Mouse (Mus musculus) cerebellum, adult 11-12 months (tissue): Measurements from ENCODE around the gene Def6.

ENCODE experiments used
- DNase-seq: peaks from one replicate; pipeline ENCODE4 v3.0.0; 2022

Gene Def6

DNA sequence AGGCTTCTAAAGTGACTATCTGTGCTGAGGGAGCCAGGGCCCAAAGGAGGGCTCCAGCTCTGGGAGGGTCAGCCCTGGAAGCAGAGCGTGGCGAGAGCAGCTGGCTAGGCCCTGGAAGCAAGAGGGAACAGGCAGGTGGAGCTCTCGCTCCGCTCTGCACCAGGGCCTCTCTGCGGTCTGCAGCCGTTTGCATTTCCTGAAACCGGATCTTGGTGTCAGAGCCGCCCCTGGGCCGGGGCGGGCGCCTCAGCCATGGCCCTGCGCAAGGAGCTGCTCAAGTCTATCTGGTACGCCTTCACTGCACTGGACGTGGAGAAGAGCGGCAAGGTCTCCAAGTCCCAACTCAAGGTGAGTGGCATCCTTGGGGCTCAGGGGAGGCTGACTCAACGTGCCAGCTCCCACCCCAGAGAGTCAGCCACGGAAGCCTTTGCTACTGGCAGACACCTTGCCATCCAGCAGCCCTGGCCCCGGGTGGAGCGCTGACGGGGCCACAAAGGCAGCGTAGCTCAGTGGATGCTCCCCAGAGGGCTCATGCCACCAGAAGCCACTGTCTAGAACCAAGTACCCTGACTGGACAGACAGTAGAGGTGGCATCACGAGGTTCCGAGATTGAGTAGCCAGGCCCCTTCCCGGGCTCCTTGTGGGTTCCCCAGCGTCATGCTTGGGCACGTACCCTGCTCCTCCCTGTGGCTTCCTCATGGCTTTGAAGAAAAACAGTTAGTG, at the start of gene Def6:
Gene Def6 (plus strand): TSS at position 188 of the 723 bp plus-strand sequence.
- no peak for DNase-seq

- no peak for DNase-seq
Measured at GRCm38 (mm10) chr17:28160361-28160760, 47.2 kb upstream of the Def6 start.

GRCm38 (mm10) chr17:28161310-28161881, 46.2 kb upstream of the Def6 start:
- DNase-seq, result no peak

- DNase-seq, result peak; percentile 57
Measured at GRCm38 (mm10) chr17:28163666-28164065, 43.9 kb upstream of the Def6 start.

- DNase-seq, result no peak
Measured at GRCm38 (mm10) chr17:28170460-28171305, 36.9 kb upstream of the Def6 start.

- DNase-seq, result no peak
Measured at GRCm38 (mm10) chr17:28172690-28173089, 34.9 kb upstream of the Def6 start.

- peak; percentile 95 for DNase-seq
Measured at GRCm38 (mm10) chr17:28176775-28177539, 30.6 kb upstream of the Def6 start, which contains the start of gene Zfp523. Gene Zfp523, plus strand, starts transcription at chr17:28177129.

DNA sequence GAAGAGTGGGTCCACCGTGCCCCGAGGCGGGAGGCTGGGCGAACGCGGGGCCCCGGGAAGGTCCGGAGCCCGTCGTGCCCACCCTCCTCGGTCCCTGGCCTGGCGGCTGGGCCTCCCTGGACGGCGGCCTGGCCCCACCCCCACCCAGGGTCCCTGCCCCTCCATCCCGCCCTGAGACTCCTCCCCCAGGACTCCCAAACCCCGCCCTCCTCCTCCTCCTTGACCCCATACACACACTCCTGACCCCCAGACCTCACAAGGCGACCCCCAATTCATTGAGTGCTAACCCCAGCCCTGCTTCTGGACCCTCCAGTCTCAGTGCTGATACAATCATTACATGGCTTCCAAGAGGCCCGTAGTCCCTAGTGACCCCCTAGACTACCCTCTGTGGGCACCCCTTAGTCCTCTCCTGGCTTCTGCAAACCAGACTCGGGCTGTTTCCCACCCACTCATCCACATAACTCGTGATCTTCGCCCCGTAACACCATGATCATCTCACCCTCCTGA, 30.0 kb upstream of the Def6 start:
- no peak for DNase-seq

DNA sequence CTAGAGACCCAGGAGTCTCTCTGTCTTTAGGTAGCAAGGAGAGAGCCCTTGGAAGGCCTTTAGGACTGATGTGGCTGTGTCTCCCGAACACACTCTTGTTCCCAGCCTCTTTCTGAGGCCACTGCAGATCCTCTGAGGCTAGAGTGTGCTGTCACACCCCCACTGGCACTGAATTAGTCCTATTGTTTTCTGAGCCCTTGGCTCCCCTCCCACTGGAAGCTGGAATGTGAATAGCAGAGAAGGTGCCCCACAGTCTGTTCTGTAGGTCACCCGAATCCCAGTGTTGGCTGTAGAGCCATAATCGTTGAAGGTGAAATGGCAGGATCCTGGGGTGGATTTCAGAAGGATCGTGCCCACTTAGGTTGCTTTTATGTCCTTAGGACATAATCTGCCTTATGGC, 27.2 kb upstream of the Def6 start:
- DNase-seq, result no peak

GRCm38 (mm10) chr17:28180783-28181544, 26.6 kb upstream of the Def6 start:
- DNase-seq, result no peak

- no peak for DNase-seq
Measured at GRCm38 (mm10) chr17:28184971-28185638, 22.5 kb upstream of the Def6 start.

GRCm38 (mm10) chr17:28188313-28188712, 19.3 kb upstream of the Def6 start:
- no peak for DNase-seq

- no peak for DNase-seq
Measured at GRCm38 (mm10) chr17:28192754-28193153, 14.8 kb upstream of the Def6 start.

DNA sequence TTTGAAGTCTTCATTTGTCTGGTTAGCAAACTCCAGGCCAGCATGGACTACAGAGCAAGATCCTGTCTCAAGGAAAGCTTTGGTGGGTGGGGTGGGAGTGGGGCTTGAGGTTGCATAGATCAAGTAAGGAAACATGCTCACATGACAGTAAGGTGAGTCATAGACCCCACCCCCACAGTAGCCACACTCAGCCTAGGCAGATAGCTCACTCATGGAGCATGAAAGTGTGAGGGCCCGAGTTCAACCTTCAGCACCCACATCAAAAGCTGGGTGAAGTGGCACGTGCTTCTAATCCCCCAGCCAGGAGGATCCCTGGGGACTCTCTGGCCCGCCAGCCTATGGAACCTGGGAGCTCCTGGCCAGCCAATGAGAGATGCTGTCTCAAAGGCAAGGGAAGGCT, 14.0 kb upstream of the Def6 start:
- no peak for DNase-seq

DNA sequence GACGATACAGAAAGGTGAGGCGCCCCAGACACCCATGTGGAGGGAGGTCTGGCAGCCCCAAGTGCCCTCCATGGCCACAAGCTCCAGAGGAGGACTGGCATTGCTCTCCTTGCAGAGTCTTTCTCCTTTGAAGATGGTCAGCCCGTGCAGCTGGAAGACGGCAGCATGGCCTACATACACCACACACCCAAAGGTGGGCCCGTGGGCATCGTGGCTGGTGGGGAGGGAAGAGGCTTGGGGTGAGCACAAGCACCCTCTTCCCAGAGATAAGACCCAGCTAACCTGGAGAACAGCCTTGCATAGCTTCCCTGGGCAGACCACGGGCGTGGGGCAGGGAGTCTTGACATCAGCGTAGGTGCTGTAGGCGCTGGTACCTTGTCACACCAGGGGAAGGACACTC, 12.5 kb upstream of the Def6 start:
- DNase-seq, result no peak

- no peak for DNase-seq
Measured at GRCm38 (mm10) chr17:28197646-28198045, 9.9 kb upstream of the Def6 start.

DNA sequence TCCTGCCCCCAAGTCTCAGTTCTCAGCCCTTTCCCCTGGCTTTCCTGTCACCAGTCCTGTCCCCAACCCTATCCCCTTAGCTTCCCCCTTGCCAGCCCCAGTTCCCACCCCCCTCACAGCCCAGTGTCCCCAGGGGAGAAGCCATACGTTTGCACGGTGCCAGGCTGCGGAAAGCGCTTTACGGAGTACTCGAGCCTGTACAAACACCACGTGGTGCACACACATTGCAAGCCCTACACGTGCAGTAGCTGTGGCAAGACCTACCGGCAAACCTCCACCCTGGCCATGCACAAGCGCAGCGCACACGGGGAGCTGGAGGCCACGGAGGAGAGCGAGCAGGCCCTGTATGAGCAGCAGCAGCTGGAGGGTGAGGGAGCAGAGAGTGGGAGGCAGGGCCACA, 5.6 kb upstream of the Def6 start:
- DNase-seq, result no peak

DNA sequence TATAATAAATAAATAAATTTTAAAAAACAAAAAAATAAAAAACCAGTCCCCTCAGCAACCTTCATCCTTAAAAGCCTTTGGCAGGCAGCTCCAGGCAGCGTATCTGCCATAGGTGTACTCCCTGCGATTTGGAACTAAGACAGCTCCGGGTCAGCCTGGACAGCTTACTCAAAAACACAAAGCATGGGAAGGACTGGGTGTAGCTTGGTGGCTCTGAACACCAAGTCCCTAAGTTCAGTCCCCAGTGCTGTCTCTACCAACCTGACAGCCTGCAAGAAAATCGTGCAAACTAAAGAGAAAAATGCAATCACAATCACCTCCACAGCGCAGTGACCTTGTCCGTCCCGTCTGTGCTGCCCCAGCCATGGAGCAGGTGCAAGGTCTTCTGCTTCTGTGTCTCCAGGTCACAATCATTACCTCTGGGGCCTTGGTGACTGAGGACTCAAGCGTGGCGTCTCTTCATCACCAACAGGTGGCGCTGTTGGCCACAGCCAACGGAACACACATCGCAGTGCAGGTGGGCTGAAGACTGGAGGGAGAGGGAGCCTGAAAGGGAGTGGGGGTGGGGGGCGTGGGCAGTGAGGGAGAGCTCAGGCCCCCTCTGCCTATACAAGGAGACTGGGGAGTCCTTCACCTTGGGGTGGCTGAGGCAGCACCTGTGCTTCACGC, 3.4 kb upstream of the Def6 start:
- DNase-seq, result peak; percentile 31

- DNase-seq, result no peak
Measured at GRCm38 (mm10) chr17:28205443-28205842, 2.1 kb upstream of the Def6 start.

DNA sequence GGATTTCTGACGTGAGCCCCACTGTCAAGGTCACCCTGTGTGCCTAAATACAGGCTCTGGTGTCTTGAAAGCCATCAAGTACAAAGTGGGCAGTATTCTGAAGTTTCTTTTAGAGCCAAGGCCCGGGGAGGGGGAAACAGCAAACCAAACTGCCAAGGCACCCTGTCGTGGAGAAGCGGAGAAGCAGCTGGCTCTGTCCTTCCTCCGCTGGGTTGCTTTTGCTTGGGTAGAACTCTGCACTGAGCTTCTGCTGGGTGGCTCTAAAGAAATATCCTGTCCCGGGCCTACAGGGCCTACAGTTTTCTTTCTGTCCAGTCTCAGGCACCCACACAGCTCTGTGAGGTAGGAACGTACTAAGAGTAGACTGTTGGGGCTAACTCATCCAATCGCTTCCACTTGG, 486 bp upstream of the Def6 start:
- no peak for DNase-seq

GRCm38 (mm10) chr17:28208314-28208612, 685 bp downstream of the Def6 start:
- no peak for DNase-seq
